Mouse (Mus musculus): ENCODE results near the gene Dcpp1. TPM values are rescaled to one million over a fixed set of nuclear protein-coding genes. Genes with fewer than 3 reads are reported as not detected.
"Not testable (repeated sequence)": the region's sequence is repeated elsewhere in the genome, so short reads cannot be mapped to it uniquely, and the experiment has no call there.

Dcpp1 gene
- total RNA-seq, 1 experiment from 2014 or later: not detected

DNA sequence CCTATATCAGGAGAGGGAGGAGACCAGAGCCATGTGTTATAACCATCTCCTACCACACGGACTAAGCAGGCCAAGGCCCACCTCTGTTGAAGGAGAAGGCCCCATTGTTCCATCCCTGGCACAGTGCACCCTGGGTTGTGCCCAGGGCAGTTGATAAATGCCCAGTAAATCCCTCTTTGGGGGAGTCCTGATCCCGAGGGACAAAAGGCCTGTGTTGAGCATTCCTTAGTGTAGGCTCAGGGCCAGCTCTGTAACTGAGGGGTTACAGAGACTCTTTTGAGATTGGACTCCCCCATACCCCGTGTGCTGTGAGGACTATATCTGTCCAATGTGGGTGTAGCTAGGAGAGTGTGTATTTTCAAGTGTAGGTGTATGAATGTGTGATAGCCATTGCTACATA lies 3.9 kb upstream of the Dcpp1 start:
- ATAC-seq (replicated peaks in 1 of 2; ENCODE audit: insufficient read depth in 1 of 2, low FRiP score in 2 of 2, low TSS enrichment in 1 of 2, low read depth in 1 of 2, poor library complexity in 2 of 2, severe bottlenecking in 2 of 2): no peak

- ATAC-seq (replicated peaks in 1 of 2; ENCODE audit: insufficient read depth in 1 of 2, low FRiP score in 2 of 2, low TSS enrichment in 1 of 2, low read depth in 1 of 2, poor library complexity in 2 of 2, severe bottlenecking in 2 of 2): no peak
Measured at GRCm38 (mm10) chr17:23877166-23877565, 3.5 kb upstream of the Dcpp1 start.

DNA sequence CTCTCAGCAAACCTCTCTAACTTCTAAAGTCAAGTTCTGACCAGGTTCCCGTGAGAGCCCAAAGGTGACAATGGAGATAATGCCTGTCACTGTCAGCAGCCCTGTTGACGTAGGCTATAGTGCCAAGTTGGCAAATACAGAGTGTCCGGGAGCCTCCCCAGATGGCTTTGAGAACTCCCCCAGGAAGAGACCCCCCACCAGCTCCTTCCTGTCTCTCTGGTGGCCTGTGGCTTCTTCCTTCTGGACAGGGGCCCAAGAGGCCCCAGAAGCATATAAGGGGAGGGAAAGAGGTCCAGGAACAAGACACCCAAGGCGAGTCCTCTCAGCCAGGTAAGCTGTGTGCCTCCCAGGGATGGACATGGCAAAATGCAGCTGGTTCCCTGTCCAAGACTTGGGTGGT lies 36.5 kb downstream of the Dcpp1 start, which contains the start of gene Dcpp3:
Dcpp3 (plus strand) TSS at position 301 of the 400 bp plus-strand sequence.
- ATAC-seq (replicated peaks in 1 of 2; ENCODE audit: insufficient read depth in 1 of 2, low FRiP score in 2 of 2, low TSS enrichment in 1 of 2, low read depth in 1 of 2, poor library complexity in 2 of 2, severe bottlenecking in 2 of 2): not testable (repeated sequence)

GRCm38 (mm10) chr17:23924531-23925007 lies 43.9 kb downstream of the Dcpp1 start:
- ATAC-seq (replicated peaks in 1 of 2; ENCODE audit: insufficient read depth in 1 of 2, low FRiP score in 2 of 2, low TSS enrichment in 1 of 2, low read depth in 1 of 2, poor library complexity in 2 of 2, severe bottlenecking in 2 of 2): peak; percentile 97 to 98

DNA sequence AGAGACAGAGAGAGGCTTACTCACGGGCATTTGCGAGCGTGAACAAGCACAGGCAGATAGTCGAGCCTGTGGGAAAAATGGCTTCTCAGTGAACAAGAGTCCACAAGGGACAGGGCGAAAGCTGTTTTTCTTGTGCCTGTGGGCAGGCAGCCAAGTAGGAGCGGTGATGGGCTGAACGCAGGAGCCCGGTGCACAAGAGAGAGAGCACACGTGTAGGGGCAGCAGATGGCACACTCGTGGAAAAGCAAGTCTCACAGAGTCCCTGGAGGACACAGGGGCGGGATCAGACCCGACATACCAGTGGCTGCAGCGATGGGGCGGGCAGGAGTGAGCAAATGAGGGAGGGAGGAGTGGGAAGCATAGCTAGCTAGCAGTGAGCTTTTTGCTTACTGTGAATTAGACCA lies 44.4 kb downstream of the Dcpp1 start:
- ATAC-seq (replicated peaks in 1 of 2; ENCODE audit: insufficient read depth in 1 of 2, low FRiP score in 2 of 2, low TSS enrichment in 1 of 2, low read depth in 1 of 2, poor library complexity in 2 of 2, severe bottlenecking in 2 of 2): peak; percentile 56 to 59

DNA sequence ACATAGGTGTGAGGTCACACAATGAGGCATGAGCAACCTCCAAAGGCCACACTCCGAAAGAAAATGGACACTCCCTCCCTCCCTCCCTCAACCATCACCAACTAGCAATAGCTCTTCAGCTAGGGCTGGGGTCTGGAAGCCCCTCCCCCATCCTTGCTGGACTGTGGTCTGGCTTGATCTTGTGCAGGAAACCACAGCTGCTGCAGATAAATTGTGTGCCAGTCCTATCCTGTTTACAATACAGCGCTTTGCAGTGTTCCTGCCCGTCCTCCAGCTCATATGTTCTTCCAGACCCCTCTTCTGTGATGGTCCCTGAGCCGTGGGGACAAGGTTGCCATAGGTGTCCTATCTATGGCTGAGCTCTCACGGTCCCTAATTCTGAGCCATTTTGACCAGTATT lies 50.5 kb downstream of the Dcpp1 start:
- no peak for ATAC-seq (replicated peaks in 1 of 2; ENCODE audit: insufficient read depth in 1 of 2, low FRiP score in 2 of 2, low TSS enrichment in 1 of 2, low read depth in 1 of 2, poor library complexity in 2 of 2, severe bottlenecking in 2 of 2)

Other genes with a start within 250 kb of the Dcpp1 start
- gene Mmp25, start 235.6 kb upstream of the Dcpp1 start, total RNA-seq (2017): 2.7 and 5.2 TPM in 2 replicates
- not detected in 2 replicates for gene Bicdl2, start 220.4 kb upstream of the Dcpp1 start, total RNA-seq (2017)
- gene Hcfc1r1, start 207.3 kb upstream of the Dcpp1 start, total RNA-seq (2017): 32.0 and 33.6 TPM in 2 replicates
- 34.0 and 48.2 TPM in 2 replicates for gene Thoc6, start 207.0 kb upstream of the Dcpp1 start, total RNA-seq (2017)
- gene Tnfrsf12a, start 203.4 kb upstream of the Dcpp1 start, total RNA-seq (2017): 6.3 and 24.1 TPM in 2 replicates
- gene Cldn6, start 201.6 kb upstream of the Dcpp1 start, total RNA-seq (2017): not detected in 2 replicates
- gene Cldn9, start 196.8 kb upstream of the Dcpp1 start, total RNA-seq (2017): not detected in 2 replicates
- gene 1520401A03Rik, start 158.1 kb upstream of the Dcpp1 start, total RNA-seq (2017): not detected in 2 replicates
- 13.9 and 14.3 TPM in 2 replicates for gene Pkmyt1, start 154.5 kb upstream of the Dcpp1 start, total RNA-seq (2017)
- 2.3 and 3.4 TPM in 2 replicates for gene Paqr4, start 140.0 kb upstream of the Dcpp1 start, total RNA-seq (2017)
- not detected in 2 replicates for gene Kremen2, start 135.0 kb upstream of the Dcpp1 start, total RNA-seq (2017)
- gene Flywch1, start 109.3 kb upstream of the Dcpp1 start, total RNA-seq (2017): 26.3 and 33.2 TPM in 2 replicates
- 6.3 and 9.1 TPM in 2 replicates for gene Flywch2, start 94.8 kb upstream of the Dcpp1 start, total RNA-seq (2017)
- gene Srrm2, start 90.3 kb upstream of the Dcpp1 start, total RNA-seq (2017): 133 and 212 TPM in 2 replicates
- 82.3 and 105 TPM in 2 replicates for gene Elob, start 51.7 kb upstream of the Dcpp1 start, total RNA-seq (2017)
- 0.65 TPM in 1 of 2 replicates, not detected in the other for gene Prss33, start 44.8 kb upstream of the Dcpp1 start, total RNA-seq (2017)
- gene Prss32, start 37.0 kb upstream of the Dcpp1 start, total RNA-seq (2017): not detected in 2 replicates
- gene Prss41, start 36.7 kb upstream of the Dcpp1 start, total RNA-seq (2017): not detected in 2 replicates
- not detected in 2 replicates for gene Prss21, start 12.8 kb upstream of the Dcpp1 start, total RNA-seq (2017)
- gene Dcpp2, start within 50 bp of the Dcpp1 start, total RNA-seq (2017): not detected in 2 replicates
- not detected in 2 replicates for gene Dcpp3, start 36.6 kb downstream of the Dcpp1 start, total RNA-seq (2017)
- gene Sbp, start 60.8 kb downstream of the Dcpp1 start, total RNA-seq (2017): not detected in 2 replicates
- not detected in 2 replicates for gene Sbpl, start 74.4 kb downstream of the Dcpp1 start, total RNA-seq (2017)
- 0.69 TPM in 1 of 2 replicates, not detected in the other for gene Prss30, start 99.7 kb downstream of the Dcpp1 start, total RNA-seq (2017)
- not detected in 2 replicates for gene Prss22, start 117.2 kb downstream of the Dcpp1 start, total RNA-seq (2017)
- not detected in 2 replicates for gene Prss27, start 157.3 kb downstream of the Dcpp1 start, total RNA-seq (2017)
- gene Kctd5, start 192.6 kb downstream of the Dcpp1 start, total RNA-seq (2017): 20.0 and 21.4 TPM in 2 replicates